Mouse (Mus musculus) cerebellum, adult 2 months (tissue): ENCODE results near the gene Il17rc. TPM values are rescaled to one million over a fixed set of nuclear protein-coding genes. Genes with fewer than 3 reads are reported as not detected.
A peak's percentile ranks its signal among the peaks of the same experiment; 100 is the strongest.

Experiments used
- DNase-seq, 2 experiments: peaks; one replicate each; pipeline ENCODE4 v3.0.0; 2021
- H3K27ac ChIP-seq: fragments of 200-500 bp; 2 replicates; pipeline ENCODE4 v1.5.1; 2012; ENCODE audit warnings: low read length, control low read depth, inconsistent platforms; ENCODE audit not compliant: insufficient read depth
- H3K27me3 ChIP-seq: fragments of 200-500 bp; 2 replicates; pipeline ENCODE4 v1.6.1; 2012; ENCODE audit warnings: inconsistent platforms, mild to moderate bottlenecking, low read length, moderate library complexity; ENCODE audit not compliant: control insufficient read depth, insufficient read depth
- H3K4me1 ChIP-seq: fragments of 200-500 bp; 2 replicates; pipeline ENCODE4 v1.6.1; 2011; ENCODE audit warnings: low read length; ENCODE audit not compliant: control insufficient read depth, insufficient read depth
- H3K4me3 ChIP-seq: fragments of 200-500 bp; replicated peaks from 2 replicates; pipeline ENCODE3; 2011; ENCODE audit warnings: mild to moderate bottlenecking, low read depth, low read length, control low read depth; ENCODE audit not compliant: insufficient read depth
- CTCF ChIP-seq: fragments of 200-500 bp; IDR thresholded peaks from 2 replicates; pipeline ENCODE4 v1.5.1; 2011; ENCODE audit warnings: low read depth, mild to moderate bottlenecking, control low read depth, low read length, moderate library complexity, borderline replicate concordance; ENCODE audit not compliant: insufficient read depth
- POLR2A ChIP-seq: fragments of 200-500 bp; IDR thresholded peaks from 2 replicates; pipeline ENCODE4 v1.6.1; 2011; ENCODE audit warnings: low read length, control low read depth, borderline replicate concordance; ENCODE audit not compliant: insufficient read depth
- WGBS: fragments of 180-500 bp; shearing (Covaris S2); methylation state at CpG from one replicate; pipeline ENCODE4 v1.1.7; 2018; 5-methylcytosine and 5-hydroxymethylcytosine counted together
- polyA plus RNA-seq: library from polyadenylated mRNA; depleted of rRNA; stranded (reverse); fragments of >200 nt; gene quantifications from 2 replicates; pipeline ENCODE4 v1.2.3, GENCODE M21; 2012; rRNA removed

Il17rc gene
- polyA plus RNA-seq, 1 experiment = 6.6 TPM

- H3K27ac ChIP-seq = no peak overlapping the region
- H3K4me3 ChIP-seq = no peak overlapping the region
- peaks cover 3% of the 10 kb centered on the region; the same call in 1 of the 2 replicates for H3K4me1 ChIP-seq
- WGBS = 39% methylated on average over 8 of the region's 8 CpGs
- DNase-seq = no peak
- no peaks in the 10 kb centered on the region for H3K27me3 ChIP-seq
- no peak for TF ChIP-seq POLR2A
- TF ChIP-seq CTCF = no peak
These were observed 52.2 kb downstream of the Il17rc start for GRCm38 (mm10) chr6:113523420-113523819.

- Histone ChIP-seq H3K27ac (peak within 1 kb of the TSS; percentile 45), H3K4me1 (peaks cover 3% of the 10 kb centered on the region), H3K4me3 (peak within 1 kb of the TSS; percentile 99), H3K27me3 (no peaks in the 10 kb centered on the region)
- peak; percentile 90 to 95 for DNase-seq
- under 1% methylated on average over 47 of the region's 47 CpGs for WGBS
- TF ChIP-seq CTCF = no peak
- peak; percentile 73; the same call in 1 of the 2 replicates for TF ChIP-seq POLR2A
These were observed 60.0 kb downstream of the Il17rc start, which contains the start of the genes Emc3 and Fancd2 for GRCm38 (mm10) chr6:113530932-113531839. Emc3 (minus strand) TSS chr6:113531652. Fancd2 (plus strand) TSS chr6:113531682.

- no peak for DNase-seq
- Histone ChIP-seq H3K4me1 (peaks cover 3% of the 10 kb centered on the region), H3K4me3 (peak overlapping the region; percentile 99), H3K27ac (no peak overlapping the region), H3K27me3 (no peaks in the 10 kb centered on the region)
- WGBS = 4% methylated on average over 7 of the region's 7 CpGs
- TF ChIP-seq CTCF = no peak
- no peak for TF ChIP-seq POLR2A
These were observed 60.7 kb downstream of the Il17rc start for GRCm38 (mm10) chr6:113531840-113532404.

Other genes starting within 250 kb of the Il17rc start
- 23.8 and 24.2 TPM in 2 replicates for gene Mtmr14, start 233.6 kb upstream of the Il17rc start, polyA plus RNA-seq
- gene Cpne9, start 189.1 kb upstream of the Il17rc start, polyA plus RNA-seq = 105 and 114 TPM in 2 replicates
- gene Brpf1, start 164.3 kb upstream of the Il17rc start, polyA plus RNA-seq = 48.1 and 53.4 TPM in 2 replicates
- gene Ogg1, start 144.5 kb upstream of the Il17rc start, polyA plus RNA-seq = 11.0 and 11.6 TPM in 2 replicates
- 93.0 and 94.8 TPM in 2 replicates for gene Camk1, start 127.4 kb upstream of the Il17rc start, polyA plus RNA-seq
- gene Tada3, start 93.5 kb upstream of the Il17rc start, polyA plus RNA-seq = 48.2 and 49.4 TPM in 2 replicates
- 137 and 152 TPM in 2 replicates for gene Arpc4, start 93.3 kb upstream of the Il17rc start, polyA plus RNA-seq
- gene Ttll3, start 82.2 kb upstream of the Il17rc start, polyA plus RNA-seq = 52.2 and 62.4 TPM in 2 replicates
- gene Rpusd3, start 52.1 kb upstream of the Il17rc start, polyA plus RNA-seq = 37.4 and 45.9 TPM in 2 replicates
- 0.10 and 0.30 TPM in 2 replicates for gene Cidec, start 35.7 kb upstream of the Il17rc start, polyA plus RNA-seq
- gene Jagn1, start 28.9 kb upstream of the Il17rc start, polyA plus RNA-seq = 58.4 and 61.0 TPM in 2 replicates
- gene Il17re, start 12.9 kb upstream of the Il17rc start, polyA plus RNA-seq = 4.8 and 9.2 TPM in 2 replicates
- gene Creld1, start 11.9 kb downstream of the Il17rc start, polyA plus RNA-seq = 57.4 and 58.1 TPM in 2 replicates
- 41.2 and 43.0 TPM in 2 replicates for gene Prrt3, start 30.5 kb downstream of the Il17rc start, polyA plus RNA-seq
- gene Emc3, start 60.2 kb downstream of the Il17rc start, polyA plus RNA-seq = 91.7 and 96.7 TPM in 2 replicates
- gene Fancd2, start 60.3 kb downstream of the Il17rc start, polyA plus RNA-seq = 0.34 and 0.55 TPM in 2 replicates
- not detected in 2 replicates for gene Fancd2os, start 129.3 kb downstream of the Il17rc start, polyA plus RNA-seq
- 224 and 238 TPM in 2 replicates for gene Brk1, start 133.3 kb downstream of the Il17rc start, polyA plus RNA-seq
- gene Vhl, start 152.5 kb downstream of the Il17rc start, polyA plus RNA-seq = 43.9 and 50.1 TPM in 2 replicates
- gene Irak2, start 167.0 kb downstream of the Il17rc start, polyA plus RNA-seq = 15.5 and 19.5 TPM in 2 replicates
- 28.9 and 31.0 TPM in 2 replicates for gene Tatdn2, start 225.6 kb downstream of the Il17rc start, polyA plus RNA-seq
- 0.73 and 1.4 TPM in 2 replicates for gene Ghrl, start 248.5 kb downstream of the Il17rc start, polyA plus RNA-seq